Mouse (Mus musculus) forebrain, embryonic 12.5 days (tissue): ENCODE data around the gene Fezf1. TPM values are rescaled to one million over a fixed set of nuclear protein-coding genes. Genes with fewer than 3 reads are reported as not detected.

Experiments used
- ATAC-seq: fragments of 200-750 bp; cut with Nextera tagmentation; 2 replicates; pipeline ENCODE4 v1.8.0; 2017; ENCODE audit warnings: moderate TSS enrichment; ENCODE audit not compliant: low FRiP score
- H3K27ac ChIP-seq: fragments of 300-500 bp; sonication (generic); 2 replicates; pipeline ENCODE4 v1.5.1; 2016; ENCODE audit warnings: mild to moderate bottlenecking
- H3K27me3 ChIP-seq: fragments of 300-500 bp; sonication (generic); 2 replicates; pipeline ENCODE4 v1.6.1; 2016; ENCODE audit warnings: mild to moderate bottlenecking
- H3K36me3 ChIP-seq: fragments of 300-500 bp; sonication (generic); replicated peaks from 2 replicates; pipeline ENCODE4 v1.6.1; 2016; ENCODE audit warnings: mild to moderate bottlenecking
- H3K4me1 ChIP-seq: fragments of 300-500 bp; sonication (generic); 2 replicates; pipeline ENCODE4 v1.6.1; 2016
- H3K4me2 ChIP-seq: fragments of 300-500 bp; sonication (generic); 2 replicates; pipeline ENCODE4 v1.6.1; 2016; ENCODE audit warnings: mild to moderate bottlenecking, moderate library complexity
- H3K4me3 ChIP-seq: fragments of 300-500 bp; sonication (generic); replicated peaks from 2 replicates; pipeline ENCODE4 v1.5.1; 2016; ENCODE audit warnings: mild to moderate bottlenecking
- H3K9ac ChIP-seq: fragments of 300-500 bp; sonication (generic); 2 replicates; pipeline ENCODE4 v1.6.1; 2016; ENCODE audit warnings: mild to moderate bottlenecking
- H3K9me3 ChIP-seq: fragments of 300-500 bp; sonication (generic); 2 replicates; pipeline ENCODE4 v1.6.1; 2016
- whole genome bisulfite sequencing: fragments of 180-500 bp; shearing (Covaris S2); methylation state at CpG from one replicate; pipeline ENCODE4 v1.1.7; 2016; 5-methylcytosine and 5-hydroxymethylcytosine counted together
- polyA plus RNA-seq: library from polyadenylated mRNA; unstranded; fragments of >200 nt; fragmentation: Nextera tagmentation; extraction: Ambion mirVana; gene quantifications from 2 replicates; pipeline ENCODE4 v1.2.1, GENCODE M21; 2016

Fezf1 gene
- polyA plus RNA-seq, 1 experiment from 2014 or later = 36.1 TPM

DNA sequence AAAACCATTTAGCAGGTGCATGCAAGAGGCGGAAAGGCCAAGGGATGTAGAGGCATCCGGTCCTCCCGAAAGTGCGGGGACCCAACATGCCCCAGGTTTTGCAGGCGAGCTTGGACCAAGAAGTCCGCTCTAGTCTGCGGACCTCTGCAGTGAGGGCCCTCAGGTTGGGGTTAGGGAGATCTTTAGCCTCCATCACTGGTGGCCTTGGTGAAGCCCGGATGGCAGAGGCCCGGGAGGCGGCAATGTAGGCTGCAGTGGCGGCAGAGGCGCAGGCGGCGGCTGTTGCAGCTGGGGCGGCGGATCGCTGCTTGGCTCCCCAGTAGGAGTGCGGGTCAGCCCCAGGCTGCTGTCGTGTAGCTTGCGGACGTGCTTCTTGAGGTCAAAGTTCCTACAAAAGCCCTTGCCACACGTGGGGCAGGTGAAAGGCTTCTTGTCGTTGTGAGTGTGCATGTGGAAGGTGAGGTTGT is 2.6 kb downstream of the Fezf1 start:
- peaks cover 34% of the 10 kb centered on the region for H3K4me1 ChIP-seq
- 3% methylated on average over 23 of the region's 23 CpGs for WGBS
- peak overlapping the region; percentile 74 for H3K4me2 ChIP-seq
- no peak for ATAC-seq
- H3K4me3 ChIP-seq = peak overlapping the region; percentile 62
- H3K9ac ChIP-seq = peak overlapping the region; percentile 76
- peak overlapping the region; percentile 74; the same call in 1 of the 2 replicates for H3K27ac ChIP-seq
- H3K27me3 ChIP-seq = peaks cover 68% of the 10 kb centered on the region
- no peaks in the 10 kb centered on the region for H3K9me3 ChIP-seq
- no peaks in the 10 kb centered on the region for H3K36me3 ChIP-seq

DNA sequence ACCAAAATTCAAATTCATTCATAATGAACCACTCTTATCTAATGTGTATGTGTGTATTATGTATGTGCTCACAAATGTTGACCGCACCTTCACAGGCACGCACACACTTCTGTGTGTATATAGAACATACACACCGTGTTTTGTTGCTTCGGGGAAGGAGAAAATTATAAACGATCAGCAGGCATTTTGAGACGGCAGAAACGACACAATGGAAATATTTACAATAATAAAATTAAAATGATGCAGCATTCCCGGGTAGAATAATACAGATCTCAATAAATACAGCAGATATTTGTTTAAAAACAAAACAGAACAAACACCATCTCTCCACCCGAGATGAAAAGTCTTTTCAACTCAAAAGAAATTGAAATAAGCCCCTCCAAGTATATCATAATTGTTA is 3.0 kb downstream of the Fezf1 start:
- H3K4me1 ChIP-seq = peaks cover 32% of the 10 kb centered on the region
- peak overlapping the region; percentile 74; the same call in 1 of the 2 replicates for H3K27ac ChIP-seq
- 10% methylated on average over 9 of the region's 9 CpGs for WGBS
- peak overlapping the region; percentile 62 for H3K4me3 ChIP-seq
- H3K36me3 ChIP-seq = no peaks in the 10 kb centered on the region
- H3K9ac ChIP-seq = peak overlapping the region; percentile 76
- H3K9me3 ChIP-seq = no peaks in the 10 kb centered on the region
- H3K4me2 ChIP-seq = peak overlapping the region; percentile 74
- H3K27me3 ChIP-seq = peaks cover 67% of the 10 kb centered on the region
- ATAC-seq = no peak

DNA sequence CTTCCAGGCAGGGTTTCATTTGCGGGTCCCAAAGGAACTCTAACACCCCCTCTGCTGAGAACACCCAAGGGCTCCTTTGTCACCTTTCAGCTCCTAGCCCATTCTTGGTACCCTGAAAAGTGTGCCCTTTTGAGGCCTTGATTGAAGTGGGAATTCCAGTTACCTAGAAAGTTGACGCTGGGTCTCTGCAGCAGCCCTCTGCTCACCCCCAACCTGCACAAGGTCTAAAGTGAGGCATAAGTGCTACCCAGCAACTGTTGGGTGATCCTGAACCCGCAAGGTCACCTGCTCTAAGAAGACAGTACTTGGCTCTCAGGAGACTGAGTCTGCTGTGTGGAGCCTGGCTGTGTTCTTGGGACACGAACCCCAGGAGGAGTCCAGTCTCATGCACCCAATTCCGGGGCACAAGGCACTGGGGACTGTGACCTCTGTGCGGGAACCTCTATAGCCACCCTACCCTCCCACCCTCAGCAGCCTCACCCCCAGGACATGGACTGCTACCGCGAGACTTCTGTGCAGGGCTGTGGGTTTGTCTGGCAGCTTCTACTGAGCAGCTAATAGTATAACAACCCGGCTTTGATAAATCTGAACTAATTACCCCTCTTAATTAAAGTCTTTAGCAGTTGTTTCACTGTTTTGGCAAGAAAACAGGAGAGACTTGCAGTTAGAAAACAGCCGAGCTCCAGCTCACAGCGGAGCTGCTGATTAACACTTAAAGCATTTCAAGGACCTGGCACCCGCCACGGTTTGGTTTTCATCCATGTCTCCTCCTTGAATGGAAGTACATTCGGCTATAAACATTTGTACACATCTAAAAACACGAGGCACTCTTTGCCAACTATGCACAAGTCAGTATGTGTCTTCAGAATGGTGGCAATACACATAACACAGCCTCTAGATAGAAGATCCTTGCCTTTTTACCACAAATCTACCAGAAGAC is 4.1 kb downstream of the Fezf1 start:
- H3K9ac ChIP-seq = 0 out of 2 replicates have a peak overlapping the region, but pooled peaks have one; percentile 29
- H3K9me3 ChIP-seq = no peaks in the 10 kb centered on the region
- 4% methylated on average over 15 of the region's 15 CpGs for WGBS
- peak overlapping the region; percentile 18; the same call in 1 of the 2 replicates for H3K4me3 ChIP-seq
- H3K4me2 ChIP-seq = peak overlapping the region; percentile 40
- peaks cover 66% of the 10 kb centered on the region for H3K27me3 ChIP-seq
- peak; percentile 61; the same call in 1 of the 2 replicates for ATAC-seq
- peaks cover 27% of the 10 kb centered on the region for H3K4me1 ChIP-seq
- H3K36me3 ChIP-seq = no peaks in the 10 kb centered on the region
- H3K27ac ChIP-seq = peak overlapping the region; percentile 39; the same call in 1 of the 2 replicates

DNA sequence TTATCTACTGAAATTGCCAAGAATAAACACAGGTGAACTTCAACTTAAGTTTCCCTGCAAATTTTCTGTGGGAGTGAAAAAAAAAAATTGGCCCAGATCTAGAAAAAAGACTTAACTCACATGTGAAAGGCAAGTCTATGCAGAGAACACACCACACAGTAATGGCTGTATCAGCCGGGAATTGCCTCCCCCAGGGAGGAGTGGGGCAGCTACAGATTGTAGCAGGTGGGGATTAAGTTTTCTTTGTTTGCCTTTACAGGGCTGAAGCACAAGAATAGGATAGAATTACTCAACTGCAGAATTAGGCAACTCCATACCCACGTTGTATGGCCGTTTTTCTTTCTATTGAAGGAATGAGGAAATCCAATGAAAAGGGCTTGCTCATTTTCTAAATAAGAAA is 36.7 kb downstream of the Fezf1 start:
- Histone ChIP-seq H3K36me3 (no peaks in the 10 kb centered on the region), H3K27me3 (peaks cover 6% of the 10 kb centered on the region; the same call in 1 of the 2 replicates), H3K4me1 (peaks cover 3% of the 10 kb centered on the region; the same call in 1 of the 2 replicates), H3K27ac (no peak overlapping the region), H3K4me2 (no peak overlapping the region), H3K9ac (no peak overlapping the region), H3K4me3 (no peak overlapping the region), H3K9me3 (no peaks in the 10 kb centered on the region)
- ATAC-seq = no peak
- 10% methylated on average over 3 of the region's 3 CpGs for WGBS

DNA sequence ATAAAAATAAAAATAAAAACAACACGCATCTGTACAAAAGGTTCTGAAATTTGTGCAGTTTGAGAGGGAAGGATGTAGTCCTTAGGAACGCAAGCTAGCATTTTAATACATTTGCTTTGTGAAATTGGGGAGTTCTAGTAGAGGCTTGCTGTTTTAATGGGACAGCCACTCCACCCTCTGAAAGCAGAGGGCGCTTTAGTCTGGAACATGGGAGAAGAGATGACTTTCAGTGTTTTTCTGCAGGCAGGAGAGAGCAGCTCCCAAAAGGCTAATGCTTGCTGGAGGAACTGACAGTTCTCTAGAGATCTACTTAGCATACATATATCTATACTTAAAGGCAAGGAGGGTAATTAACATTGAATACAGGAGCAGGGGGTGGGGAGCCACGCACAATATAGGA is 40.4 kb downstream of the Fezf1 start:
- WGBS = 57% methylated on average over 4 of the region's 4 CpGs
- no peaks in the 10 kb centered on the region for H3K9me3 ChIP-seq
- ATAC-seq = 0 out of 2 replicates have a peak, but pooled peaks have one; percentile 23
- H3K4me3 ChIP-seq = no peak overlapping the region
- peaks cover 6% of the 10 kb centered on the region; the same call in 1 of the 2 replicates for H3K27me3 ChIP-seq
- no peak overlapping the region for H3K9ac ChIP-seq
- H3K4me2 ChIP-seq = no peak overlapping the region
- H3K36me3 ChIP-seq = no peaks in the 10 kb centered on the region
- H3K4me1 ChIP-seq = peaks cover 3% of the 10 kb centered on the region; the same call in 1 of the 2 replicates
- no peak overlapping the region for H3K27ac ChIP-seq

DNA sequence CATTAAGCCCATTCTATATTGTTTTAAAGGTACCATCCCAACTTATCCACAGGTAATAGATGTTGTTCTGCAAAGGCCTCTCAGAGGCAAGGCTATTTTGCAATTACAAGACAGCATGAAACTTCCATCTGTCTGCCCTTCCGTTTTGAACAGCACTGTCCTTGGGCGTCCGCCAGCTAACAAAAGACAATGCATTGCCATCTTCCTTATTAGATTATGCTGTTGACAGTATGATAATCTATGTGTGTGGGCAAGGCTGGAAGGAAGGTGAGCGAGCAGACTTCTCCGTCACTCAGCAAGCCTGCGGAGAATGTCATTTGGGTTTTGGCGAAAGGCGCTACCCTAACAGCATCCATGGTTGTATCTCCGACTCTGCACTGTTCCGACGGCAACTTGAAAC is 45.5 kb downstream of the Fezf1 start:
- Histone ChIP-seq H3K9ac (no peak overlapping the region), H3K4me2 (no peak overlapping the region), H3K4me3 (no peak overlapping the region), H3K27ac (no peak overlapping the region), H3K9me3 (no peaks in the 10 kb centered on the region), H3K27me3 (peaks cover 6% of the 10 kb centered on the region; the same call in 1 of the 2 replicates), H3K4me1 (no peaks in the 10 kb centered on the region), H3K36me3 (no peaks in the 10 kb centered on the region)
- ATAC-seq = no peak
- 89% methylated on average over 11 of the region's 11 CpGs for WGBS

Other genes with a start within 250 kb of the Fezf1 start
- gene Aass, start 115.4 kb downstream of the Fezf1 start, polyA plus RNA-seq = 1.5 and 1.6 TPM in 2 replicates